Mouse (Mus musculus) G1E (cell line): ENCODE measurements around the gene Pias1.

Experiments
- CTCF ChIP-seq: IDR thresholded peaks from 2 replicates; pipeline ENCODE4 v1.5.1; 2012; ENCODE audit warnings: low read depth, low read length, inconsistent platforms, mixed read lengths
- GATA1 ChIP-seq: IDR thresholded peaks from 2 replicates; pipeline ENCODE4 v1.6.1; 2012; ENCODE audit warnings: borderline replicate concordance, low read length, inconsistent platforms, mixed read lengths
- GATA2 ChIP-seq: IDR thresholded peaks from 2 replicates; pipeline ENCODE4 v1.6.1; 2012; ENCODE audit warnings: low read depth, low read length, inconsistent platforms, borderline replicate concordance
- POLR2AphosphoS5 ChIP-seq: IDR thresholded peaks from 2 replicates; pipeline ENCODE4 v1.6.1; 2012; ENCODE audit warnings: low read depth, low read length, inconsistent platforms; ENCODE audit not compliant: insufficient replicate concordance
- TAL1 ChIP-seq: conservative IDR thresholded peaks from 2 replicates; pipeline ENCODE4 v1.6.1; 2012; ENCODE audit warnings: low read depth, low read length, inconsistent platforms, mixed read lengths

DNA sequence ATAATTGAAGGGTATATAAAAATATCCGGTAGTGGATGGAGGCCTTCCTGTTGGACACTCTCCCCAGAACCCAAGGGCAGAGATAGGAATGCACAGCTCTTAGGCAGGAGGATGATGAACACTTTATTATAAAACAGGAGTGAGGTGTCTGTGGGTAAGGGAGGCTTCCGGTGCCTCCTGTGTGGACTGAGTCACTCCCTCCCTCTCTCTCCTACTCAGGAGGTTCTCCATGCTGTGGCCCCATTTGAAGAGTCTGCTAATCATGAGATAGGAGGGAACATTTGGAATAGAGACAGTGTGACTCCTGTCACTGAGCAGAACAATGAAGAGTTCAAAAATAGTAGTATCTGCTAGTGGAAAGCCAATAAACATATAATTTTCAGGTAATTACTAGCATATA is 47.7 kb upstream of the Pias1 start:
- TF ChIP-seq CTCF: no peak
- TF ChIP-seq POLR2AphosphoS5: no peak
- TF ChIP-seq GATA2: no peak
- TF ChIP-seq TAL1: no peak
- TF ChIP-seq GATA1: no peak
